Mouse (Mus musculus) spleen, postnatal 36 days (tissue): ENCODE measurements around the gene BC030500.

ENCODE experiments used
- DNase-seq, 2 experiments: peaks; one replicate each; pipeline ENCODE4 v3.0.0; 2022; ENCODE audit warnings: low spot score in 2 of 2, mixed read lengths in 1 of 2

Gene BC030500

GRCm38 (mm10) chr8:58911677-58912076, at the start of gene BC030500:
TSS of gene BC030500 (plus strand) at chr8:58911755.
- DNase-seq, result no peak

DNA sequence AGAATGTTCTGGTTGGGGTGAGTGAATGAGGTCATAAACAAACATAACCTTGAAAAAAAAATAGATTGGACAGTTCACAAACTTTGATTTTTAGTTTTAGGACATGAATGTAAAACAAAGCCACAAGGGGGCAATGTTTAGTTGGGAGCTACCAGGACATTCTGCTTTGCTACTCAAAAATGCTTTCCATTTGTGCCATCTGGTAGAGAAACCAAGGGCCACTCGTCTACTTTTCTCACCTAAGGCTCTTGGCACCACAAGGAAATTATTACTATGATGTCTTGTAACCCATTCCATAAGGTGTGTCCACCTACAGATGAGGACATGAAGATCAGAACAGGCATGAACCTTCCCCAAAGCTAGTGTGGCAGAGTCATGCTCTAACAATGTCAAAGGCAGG, 25.1 kb upstream of the BC030500 start:
- DNase-seq, result no peak

GRCm38 (mm10) chr8:58890591-58890990, 21.0 kb upstream of the BC030500 start:
- no peak for DNase-seq

DNA sequence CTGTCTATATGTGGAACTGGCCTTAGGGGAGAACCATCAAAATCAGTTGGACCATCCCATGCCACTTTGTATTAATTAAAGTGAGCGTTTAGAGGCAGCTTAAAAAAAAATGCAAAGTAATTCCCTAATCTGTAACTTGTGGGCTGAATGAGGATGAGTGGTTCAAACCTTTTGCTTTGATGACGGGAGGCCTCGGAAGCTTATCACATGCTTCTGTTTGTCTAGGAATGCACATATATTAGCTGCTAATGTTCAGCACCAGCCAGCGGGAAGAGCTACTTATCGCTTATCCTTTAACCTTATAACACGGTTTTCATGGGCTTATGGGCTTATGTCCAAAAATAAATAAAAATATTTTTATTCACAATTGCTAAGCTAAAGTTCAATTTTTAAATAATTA, 15.6 kb upstream of the BC030500 start:
- no peak for DNase-seq

- no peak for DNase-seq
Measured at GRCm38 (mm10) chr8:58904465-58904864, 7.1 kb upstream of the BC030500 start.

DNA sequence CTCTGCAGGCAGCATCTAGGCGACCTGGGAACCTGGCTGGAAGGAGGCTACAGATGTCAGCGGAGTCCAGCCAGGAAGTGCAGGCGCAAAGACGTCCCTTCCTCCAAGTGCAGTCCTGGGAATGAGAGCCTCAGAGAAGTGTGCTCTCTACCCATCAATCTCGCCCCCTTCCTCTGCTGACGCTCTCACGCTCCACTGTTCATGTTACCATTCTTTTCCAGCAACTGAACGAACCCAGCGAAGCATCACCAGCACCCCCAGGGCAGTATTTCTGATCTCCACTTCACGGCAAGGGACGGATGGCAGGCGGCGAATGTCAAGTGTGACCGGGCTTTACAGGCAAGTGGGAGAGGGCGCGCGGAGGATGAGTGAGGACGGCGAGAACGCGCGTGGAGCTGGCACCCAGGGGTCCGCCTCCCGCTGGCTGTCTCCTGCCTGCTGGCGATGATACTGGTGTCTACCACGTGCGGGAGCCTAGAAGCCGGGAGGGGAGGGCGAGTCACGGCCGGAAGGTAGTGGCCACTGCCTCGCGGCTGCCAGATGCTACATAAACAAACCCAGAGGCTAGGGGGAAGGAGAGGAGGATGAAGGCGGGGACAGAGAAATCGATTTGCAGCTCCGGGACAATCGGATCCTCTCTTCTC, 763 bp downstream of the BC030500 start, which contains the start of gene Galntl6:
Gene Galntl6, minus strand, starts transcription at position 445 of the 644 bp plus-strand sequence.
- DNase-seq, result no peak

DNA sequence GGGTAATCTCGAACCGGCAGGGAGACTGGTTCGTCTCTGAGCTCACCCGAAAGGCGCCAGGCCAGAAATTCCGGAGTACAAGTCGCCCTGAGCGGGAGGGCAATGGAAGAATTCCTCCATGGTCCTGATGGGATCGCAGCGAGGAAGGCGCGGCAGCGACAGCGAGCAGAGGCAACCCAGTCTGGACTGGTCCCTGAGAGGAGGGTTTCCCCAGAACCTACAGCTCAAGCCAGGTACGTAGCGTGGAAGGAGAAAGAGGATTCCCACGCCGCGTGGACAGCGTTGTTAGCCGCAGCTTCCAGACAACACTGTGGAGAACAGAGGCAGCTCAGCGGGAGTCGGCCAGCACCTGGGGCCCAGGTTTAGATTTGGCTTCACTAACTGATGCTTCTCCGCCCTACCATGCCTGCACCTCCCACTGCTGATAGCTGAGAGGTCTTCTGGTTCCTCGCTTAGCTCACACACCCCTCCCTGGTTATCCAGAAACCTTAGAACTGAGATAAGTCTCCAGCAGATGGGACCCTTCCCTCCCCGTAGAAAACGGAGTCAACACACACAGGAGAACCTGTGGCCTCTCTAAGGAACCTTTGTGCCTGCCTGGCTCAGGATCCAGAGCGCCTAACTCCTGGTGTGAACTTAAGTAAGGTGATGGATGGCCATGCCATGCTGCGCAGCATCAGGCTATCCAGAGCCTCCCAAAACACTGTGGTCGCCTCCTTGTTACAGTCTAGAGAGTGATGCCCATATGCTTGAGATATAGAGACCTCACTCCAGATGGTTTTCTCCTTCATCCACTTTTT, 1.5 kb downstream of the BC030500 start:
- no peak for DNase-seq

DNA sequence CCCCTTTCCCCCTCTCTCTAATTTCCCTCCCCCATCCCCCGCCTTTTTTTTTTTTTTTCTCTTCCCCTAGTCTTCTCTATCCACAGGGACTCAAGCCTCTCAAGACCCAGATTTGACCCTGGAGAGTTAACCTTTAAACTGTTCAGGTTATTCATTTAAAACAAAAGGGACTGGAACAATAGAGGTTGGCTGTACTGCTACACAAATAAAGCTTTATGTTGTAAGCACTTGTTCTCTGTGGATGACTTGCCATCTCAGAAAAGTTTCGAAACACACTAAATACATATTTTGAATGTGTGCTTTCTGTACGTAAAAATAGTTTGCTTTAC, 2.0 kb downstream of the BC030500 start:
- DNase-seq, result no peak

GRCm38 (mm10) chr8:58915142-58915541, 3.6 kb downstream of the BC030500 start:
- DNase-seq, result no peak

DNA sequence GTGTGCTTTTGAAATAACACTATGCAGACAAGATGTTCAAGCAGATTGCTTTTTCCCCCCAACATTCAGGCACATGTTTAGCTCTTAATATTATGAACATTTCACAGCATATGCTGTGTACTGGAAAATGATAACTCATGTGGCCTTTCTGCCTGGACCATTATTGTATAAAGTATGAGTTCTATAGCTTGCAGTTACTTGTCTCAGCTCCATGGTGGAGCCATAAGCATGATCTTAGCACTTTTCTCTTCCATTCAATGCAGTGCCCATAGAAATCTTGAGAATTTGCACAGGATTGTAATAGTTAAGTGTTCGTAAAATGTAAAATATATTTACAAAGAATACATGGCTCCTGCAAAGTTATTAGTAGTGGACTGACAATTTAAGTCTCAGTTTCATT, 19.5 kb downstream of the BC030500 start:
- DNase-seq, result no peak

- DNase-seq, result no peak
Measured at GRCm38 (mm10) chr8:58943773-58944172, 32.2 kb downstream of the BC030500 start.

DNA sequence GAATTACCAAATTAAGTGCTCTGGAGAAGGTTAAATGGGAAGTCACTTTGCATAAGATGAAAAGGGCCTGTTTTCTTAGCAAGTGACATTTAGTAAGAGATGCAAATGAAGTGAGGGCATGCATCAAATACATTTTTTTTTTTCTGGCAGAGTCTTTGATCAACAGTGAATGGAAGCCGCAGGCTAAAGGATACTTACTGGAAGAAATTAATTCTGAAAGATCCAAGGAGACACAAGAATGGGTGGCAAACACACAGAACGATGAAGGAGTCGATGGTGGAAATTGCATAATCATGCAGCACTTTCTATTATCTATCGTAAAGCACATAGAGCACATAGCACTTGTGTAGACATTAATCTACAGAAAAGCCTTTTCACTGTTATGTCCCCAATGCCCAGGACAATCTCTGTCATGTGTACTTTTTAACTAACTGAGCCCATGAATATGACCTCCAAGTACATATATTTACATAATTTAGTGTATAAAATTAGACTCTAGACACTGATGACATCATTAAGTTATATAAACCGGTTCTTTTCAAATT, 45.7 kb downstream of the BC030500 start:
- DNase-seq, result no peak
